In genomic region chr19:11964266-11964665, GRCm38 (mm10) we compare ENCODE assay signal across 8 mouse cellular contexts. TPM values are rescaled to one million over a fixed set of nuclear protein-coding genes. Genes with fewer than 3 reads are reported as not detected.
DNase-seq lines count a peak whose midpoint lies in the region; ATAC-seq lines count a peak whose summit lies in the region.
"Had no signal": no experiment of that assay in that cellular context is flagged by ENCODE, and none has a peak within 500 bp of the region (broad histone marks: within the 10 kb centered on the region; RNA-seq: fewer than 3 reads in every experiment).

No protein-coding gene starts in this region.

- intact Hi-C loops in gastrocnemius, postnatal 36 days (cut with DNase I) = loop anchor here (5.0 kb wide), 1 partner anchor 52 kb away; the partner anchor contains the start of gene Patl1

- no peak for DNase-seq in liver, embryonic 11.5 days (ENCODE audit: low spot score)
- no peak for DNase-seq in liver
- DNase-seq in gastrocnemius, postnatal 36 days = no peak
- DNase-seq in natural killer cell, adult 2 months (ENCODE audit: low spot score in 2 of 2) = no peak
- DNase-seq: kidney, adult 9 months had no signal

- H3K27ac ChIP-seq in liver, embryonic 11.5 days (ENCODE audit: low read depth, low read length) = no peak overlapping the region
- H3K27ac ChIP-seq in embryonic facial prominence, embryonic 15.5 days (replicated peaks) = peak overlapping the region; percentile 78; the same call in 1 of the 2 replicates
- no peak overlapping the region for H3K27ac ChIP-seq in limb, embryonic 12.5 days
- peak overlapping the region; percentile 73; the same call in 1 of the 2 replicates for H3K27ac ChIP-seq in stomach, embryonic 14.5 days (ENCODE audit: low read length)

- peak overlapping the region; percentile 54 for H3K4me3 ChIP-seq in liver, embryonic 11.5 days (ENCODE audit: low read depth, low read length)
- H3K4me3 ChIP-seq in embryonic facial prominence, embryonic 15.5 days (replicated peaks) = peak overlapping the region; percentile 81; the same call in 1 of the 2 replicates
- H3K4me3 ChIP-seq in limb, embryonic 12.5 days (replicated peaks) = peak overlapping the region; percentile 79
- no peak overlapping the region for H3K4me3 ChIP-seq in stomach, embryonic 14.5 days (ENCODE audit: low read depth, low read length)

- no peaks in the 10 kb centered on the region for H3K27me3 ChIP-seq in liver, embryonic 11.5 days (replicated peaks; ENCODE audit: control insufficient read depth, insufficient read depth, low read length)
- H3K27me3 ChIP-seq in embryonic facial prominence, embryonic 15.5 days = no peaks in the 10 kb centered on the region
- H3K27me3 ChIP-seq in limb, embryonic 12.5 days = no peaks in the 10 kb centered on the region
- H3K27me3 ChIP-seq in stomach, embryonic 14.5 days (ENCODE audit: control insufficient read depth, insufficient read depth, low read length) = no peaks in the 10 kb centered on the region

- peaks cover 5% of the 10 kb centered on the region; the same call in 1 of the 2 replicates for H3K36me3 ChIP-seq in liver, embryonic 11.5 days (ENCODE audit: control insufficient read depth, insufficient read depth, low read length)
- no peaks in the 10 kb centered on the region for H3K36me3 ChIP-seq in embryonic facial prominence, embryonic 15.5 days
- peaks cover 4% of the 10 kb centered on the region; the same call in 1 of the 2 replicates for H3K36me3 ChIP-seq in limb, embryonic 12.5 days
- peaks cover 4% of the 10 kb centered on the region; the same call in 1 of the 2 replicates for H3K36me3 ChIP-seq in stomach, embryonic 14.5 days (ENCODE audit: control insufficient read depth, insufficient read depth, low read length)

- no peak overlapping the region for H3K9ac ChIP-seq in liver, embryonic 11.5 days (ENCODE audit: low read depth, low read length)
- H3K9ac ChIP-seq in embryonic facial prominence, embryonic 15.5 days = no peak overlapping the region
- no peak overlapping the region for H3K9ac ChIP-seq in limb, embryonic 12.5 days (replicated peaks)
- no peak overlapping the region for H3K9ac ChIP-seq in stomach, embryonic 14.5 days (replicated peaks; ENCODE audit: low read depth, low read length)

- ATAC-seq in liver, embryonic 11.5 days (replicated peaks; ENCODE audit: low FRiP score) = no peak
- no peak for ATAC-seq in embryonic facial prominence, embryonic 15.5 days (ENCODE audit: insufficient number of reproducible peaks, low FRiP score, low TSS enrichment, low read depth)
- ATAC-seq in limb, embryonic 12.5 days (ENCODE audit: insufficient number of reproducible peaks, insufficient read depth, low FRiP score, low TSS enrichment, low read depth) = no peak
- ATAC-seq in stomach, embryonic 14.5 days (ENCODE audit: insufficient number of reproducible peaks, insufficient read depth, low FRiP score, low read depth) = no peak

- peak overlapping the region; percentile 73 for H3K4me2 ChIP-seq in liver, embryonic 11.5 days
- peak overlapping the region; percentile 53; the same call in 1 of the 2 replicates for H3K4me2 ChIP-seq in embryonic facial prominence, embryonic 15.5 days (replicated peaks)
- peak overlapping the region; percentile 57; the same call in 1 of the 2 replicates for H3K4me2 ChIP-seq in limb, embryonic 12.5 days
- H3K4me2 ChIP-seq in stomach, embryonic 14.5 days (replicated peaks; ENCODE audit: low read depth, low read length) = no peak overlapping the region

- peaks cover 8% of the 10 kb centered on the region; the same call in 1 of the 2 replicates for H3K4me1 ChIP-seq in liver, embryonic 11.5 days (replicated peaks; ENCODE audit: control insufficient read depth, insufficient read depth, low read length)
- H3K4me1 ChIP-seq in embryonic facial prominence, embryonic 15.5 days = peaks cover 19% of the 10 kb centered on the region
- peaks cover 18% of the 10 kb centered on the region for H3K4me1 ChIP-seq in limb, embryonic 12.5 days (replicated peaks)
- H3K4me1 ChIP-seq in stomach, embryonic 14.5 days (ENCODE audit: control insufficient read depth, insufficient read depth, low read length) = peaks cover 12% of the 10 kb centered on the region

- H3K9me3 ChIP-seq in liver, embryonic 11.5 days (ENCODE audit: control insufficient read depth, low read length) = peaks cover 2% of the 10 kb centered on the region; the same call in 1 of the 2 replicates
- no peaks in the 10 kb centered on the region for H3K9me3 ChIP-seq in embryonic facial prominence, embryonic 15.5 days (replicated peaks)
- H3K9me3 ChIP-seq in limb, embryonic 12.5 days = peaks cover 4% of the 10 kb centered on the region; the same call in 1 of the 2 replicates
- H3K9me3 ChIP-seq in stomach, embryonic 14.5 days (ENCODE audit: control insufficient read depth, low read depth, low read length) = no peaks in the 10 kb centered on the region

- 96% methylated on average over 1 of the region's 1 CpGs for WGBS in liver, embryonic 11.5 days
- 80% methylated on average over 1 of the region's 1 CpGs for WGBS in embryonic facial prominence, embryonic 15.5 days
- 100% methylated on average over 1 of the region's 1 CpGs for WGBS in limb, embryonic 12.5 days
- WGBS in stomach, embryonic 14.5 days = 97% methylated on average over 1 of the region's 1 CpGs

RNA-seq across cellular contexts. Expression of gene Osbp, which starts 1.5 kb away (rescaled TPM):
- polyA plus RNA-seq in liver, embryonic 11.5 days (2014; fragmentation: Nextera tagmentation; extraction: Ambion mirVana) = 5.2 and 6.8 TPM in 2 replicates
- polyA plus RNA-seq in embryonic facial prominence, embryonic 15.5 days (2015; fragmentation: Nextera tagmentation; extraction: Ambion mirVana) = 4.5 and 5.4 TPM in 2 replicates
- polyA plus RNA-seq in limb, embryonic 12.5 days (2016; fragmentation: Nextera tagmentation; extraction: Ambion mirVana) = 4.9 and 5.1 TPM in 2 replicates
- polyA plus RNA-seq in stomach, embryonic 14.5 days (2014; fragmentation: Nextera tagmentation; extraction: Ambion mirVana) = 10.9 and 11.2 TPM in 2 replicates
- 10 to 100 TPM; 57.0 to 60.8 TPM for total RNA-seq in gastrocnemius, postnatal 36 days (2021)

RNA-seq across cellular contexts. Expression of gene Patl1, which starts 52.1 kb away (rescaled TPM):
- polyA plus RNA-seq in liver, embryonic 11.5 days (2014; fragmentation: Nextera tagmentation; extraction: Ambion mirVana) = 21.7 and 24.3 TPM in 2 replicates
- 17.1 and 17.7 TPM in 2 replicates for polyA plus RNA-seq in embryonic facial prominence, embryonic 15.5 days (2015; fragmentation: Nextera tagmentation; extraction: Ambion mirVana)
- polyA plus RNA-seq in limb, embryonic 12.5 days (2016; fragmentation: Nextera tagmentation; extraction: Ambion mirVana) = 17.8 and 20.2 TPM in 2 replicates
- 20.7 and 24.3 TPM in 2 replicates for polyA plus RNA-seq in stomach, embryonic 14.5 days (2014; fragmentation: Nextera tagmentation; extraction: Ambion mirVana)
- total RNA-seq in gastrocnemius, postnatal 36 days (2021) = 10 to 100 TPM; 19.2 to 23.8 TPM

Comparison
In these comparisons a context has a peak if more than half of its experiments do, and no peak if none do; other contexts are left out.
1. H3K27ac ChIP-seq: peak in embryonic facial prominence, embryonic 15.5 days (single experiment) and stomach, embryonic 14.5 days (single experiment); none in liver, embryonic 11.5 days (single experiment) and limb, embryonic 12.5 days (single experiment).